Mouse (Mus musculus): ENCODE measurements around the gene Midn.
"Not testable (repeated sequence)": the region's sequence is repeated elsewhere in the genome, so short reads cannot be mapped to it uniquely, and the experiment has no call there.

Gene Midn

GRCm38 (mm10) chr10:80157141-80157929 is 9.3 kb downstream of the Midn start:
- in situ Hi-C loops (cut with MboI, MseI), result no loop called here

DNA sequence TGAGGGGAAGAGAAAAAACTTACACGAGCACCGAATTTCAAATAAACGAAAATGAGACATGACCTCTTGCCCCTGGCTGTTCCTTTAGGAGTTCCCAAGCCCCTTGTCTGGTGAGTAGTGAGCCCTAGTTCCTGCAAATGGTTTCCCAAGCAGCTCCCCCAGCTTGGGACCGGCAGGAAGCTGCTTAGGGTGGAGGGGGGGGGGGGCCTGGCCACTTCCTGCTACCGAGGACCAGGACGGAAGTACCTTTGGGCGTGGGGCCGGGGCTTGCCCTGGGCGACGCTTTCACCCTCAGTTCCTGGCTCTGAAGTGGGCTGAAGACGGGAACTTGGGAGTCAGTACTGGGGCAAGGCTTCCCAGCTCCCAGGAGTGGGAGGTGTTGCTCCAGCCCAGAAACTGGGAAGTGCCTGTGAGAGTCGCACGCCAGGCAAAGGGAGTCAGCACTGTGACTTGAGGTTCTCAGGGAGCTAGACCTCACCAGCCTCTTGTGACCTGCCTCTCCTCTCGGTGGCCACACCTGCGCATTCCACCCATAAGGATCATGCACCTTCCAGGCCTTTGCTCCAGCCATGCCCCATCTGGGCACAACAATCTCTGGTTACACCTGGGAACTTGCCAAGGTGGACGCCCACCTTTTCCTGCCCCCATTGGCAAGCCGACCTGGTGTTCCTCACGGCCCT is 10.4 kb downstream of the Midn start:
- in situ Hi-C loops (cut with MboI, MseI), result no loop called here

DNA sequence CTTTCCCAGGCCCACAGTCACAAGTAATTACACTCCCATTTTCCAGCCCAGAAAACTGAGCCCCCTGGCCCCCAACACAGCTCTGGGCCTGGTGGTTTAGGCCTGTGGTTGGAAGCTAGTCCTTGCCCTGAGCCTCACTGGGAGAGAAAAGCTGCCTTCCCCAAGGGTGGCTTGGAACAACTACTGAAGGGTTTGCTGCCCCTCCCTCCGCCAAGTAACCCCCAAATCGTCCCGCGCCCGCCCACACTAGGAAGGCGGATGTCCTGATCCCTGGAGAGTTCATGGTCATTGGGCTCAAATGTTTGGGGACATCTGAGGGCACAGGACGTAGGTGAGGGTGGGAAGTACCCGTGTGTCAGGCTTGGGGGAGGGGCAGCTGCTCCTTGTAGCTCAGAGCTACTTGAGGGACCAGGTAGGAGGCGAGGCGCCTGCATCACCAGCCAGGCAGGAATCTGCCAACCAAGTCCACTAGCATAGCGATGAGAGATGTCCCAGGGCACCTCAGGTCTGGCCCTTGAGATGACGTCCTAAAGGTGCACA is 11.0 kb downstream of the Midn start:
- in situ Hi-C loops (cut with MboI, MseI), result no loop called here

DNA sequence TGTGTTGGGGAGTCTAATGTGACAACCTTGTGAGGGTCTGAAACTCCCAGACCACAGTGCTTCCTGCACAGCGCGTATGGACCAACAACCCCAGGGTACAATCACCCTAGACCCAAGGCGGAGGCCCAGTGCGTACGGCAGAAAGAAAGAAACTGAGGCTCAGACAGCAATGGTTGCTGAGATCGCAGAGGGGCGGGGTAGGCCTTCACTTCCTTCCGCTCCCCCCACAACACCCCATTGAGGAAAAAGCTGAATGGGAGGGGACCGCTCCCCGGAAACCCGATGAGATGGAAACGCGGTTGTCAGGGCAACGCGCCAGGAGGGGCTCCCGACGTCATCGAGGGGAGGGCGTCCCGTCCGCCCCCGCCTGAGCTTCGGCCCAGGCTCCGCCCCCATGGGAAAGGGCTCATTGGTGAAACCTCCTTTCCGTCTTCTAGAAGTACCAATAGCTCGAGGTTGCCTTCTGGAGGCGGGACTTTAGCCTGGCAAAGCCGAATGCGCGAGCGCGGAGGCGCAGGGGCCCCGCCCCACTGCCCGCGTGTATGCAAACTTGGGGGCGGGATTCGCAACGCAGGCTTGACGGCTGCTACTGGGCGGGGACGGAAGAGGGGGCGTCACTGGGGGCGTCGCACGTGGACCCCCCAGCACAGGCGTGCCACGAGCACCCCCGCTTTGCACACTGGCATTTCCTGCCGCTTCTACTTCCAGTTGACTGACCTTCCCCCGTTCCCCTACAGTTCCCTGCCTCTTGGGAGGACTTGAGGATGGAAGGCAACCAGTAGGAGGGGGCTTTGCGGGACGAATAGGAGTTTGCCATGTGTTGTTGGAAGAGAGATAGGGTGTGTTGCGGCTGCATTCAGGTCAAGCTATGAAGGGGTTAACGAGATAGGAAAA is 11.7 kb downstream of the Midn start:
- in situ Hi-C loops (cut with MboI, MseI), result no loop called here

DNA sequence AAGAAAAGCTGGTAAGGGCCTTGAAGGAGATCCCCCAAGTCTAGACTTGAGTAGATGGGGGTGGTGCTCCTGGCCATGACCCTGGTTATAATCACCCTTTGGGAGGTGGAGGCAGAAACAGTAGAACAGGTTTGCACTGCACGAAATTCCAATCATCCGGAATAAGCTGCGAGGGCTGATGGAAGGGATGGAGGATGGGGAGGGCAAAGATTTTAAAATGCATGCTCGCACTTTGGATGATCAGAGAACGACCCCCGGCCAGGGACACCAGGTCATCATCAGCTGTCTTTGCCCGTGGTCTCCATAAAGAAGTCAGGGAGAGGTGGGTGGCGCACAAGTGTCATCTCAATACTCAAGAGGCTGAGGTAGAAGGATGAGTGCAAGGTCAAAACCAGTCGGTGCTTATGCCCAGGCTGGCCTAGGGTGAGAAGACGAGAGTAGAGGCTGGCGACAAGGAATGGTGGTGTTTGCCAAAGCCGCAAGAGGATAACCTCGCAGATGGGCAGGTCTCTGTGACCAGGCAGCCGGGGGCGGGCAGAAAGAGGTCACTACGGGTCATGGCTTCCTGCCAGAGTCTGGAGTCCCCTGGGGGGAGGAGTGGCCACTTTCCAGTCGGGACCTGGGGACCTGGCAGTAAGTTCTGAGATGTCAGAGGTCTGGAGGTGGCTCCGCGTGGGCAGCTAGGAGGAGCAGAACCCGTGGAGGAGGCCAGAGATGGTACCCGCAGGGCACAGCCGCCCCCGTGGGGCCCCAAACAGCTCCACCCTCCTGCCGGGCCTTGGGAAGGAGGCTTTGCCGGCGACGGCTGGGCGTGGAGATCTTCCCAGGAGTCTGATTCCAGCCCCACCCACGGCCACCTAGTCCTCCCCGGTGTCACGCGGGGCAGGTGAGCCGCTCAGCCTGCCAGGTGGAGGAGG is 12.6 kb downstream of the Midn start:
- in situ Hi-C loops (cut with MboI, MseI), result no loop called here

DNA sequence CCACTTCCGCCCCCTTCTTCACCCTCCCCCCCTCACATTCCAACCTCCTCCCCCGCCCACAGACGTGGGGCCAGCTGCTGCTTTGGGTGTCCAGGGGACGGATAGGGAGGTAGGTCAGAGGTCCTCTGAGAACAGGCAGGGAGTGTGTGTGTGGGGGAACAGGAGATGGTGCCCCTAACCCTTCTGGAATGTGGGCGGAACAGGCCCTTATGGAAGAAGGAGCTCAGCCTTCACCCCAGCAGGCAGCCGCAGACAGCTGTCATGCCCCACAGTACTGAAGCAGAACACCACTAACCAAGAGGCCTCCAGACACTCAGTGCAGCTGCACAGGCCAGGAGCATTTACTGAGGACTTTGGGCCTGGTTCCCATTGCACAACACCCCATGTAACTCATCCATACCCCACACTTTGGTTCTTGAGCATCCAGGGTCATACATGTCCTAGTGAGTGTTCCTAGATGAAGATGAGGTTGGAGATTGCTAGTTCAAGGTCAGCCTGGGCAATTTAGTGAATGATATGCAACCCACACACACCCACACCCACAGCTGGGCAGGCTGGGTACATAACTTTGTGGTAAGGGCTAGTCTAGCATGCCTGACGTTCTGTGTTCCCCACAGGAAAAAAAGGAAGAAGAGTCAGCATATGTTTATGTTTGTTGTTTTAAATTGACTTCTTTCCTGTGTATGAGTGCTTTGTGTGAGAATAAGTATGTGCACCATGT is 13.6 kb downstream of the Midn start:
- in situ Hi-C loops (cut with MboI, MseI), result no loop called here

DNA sequence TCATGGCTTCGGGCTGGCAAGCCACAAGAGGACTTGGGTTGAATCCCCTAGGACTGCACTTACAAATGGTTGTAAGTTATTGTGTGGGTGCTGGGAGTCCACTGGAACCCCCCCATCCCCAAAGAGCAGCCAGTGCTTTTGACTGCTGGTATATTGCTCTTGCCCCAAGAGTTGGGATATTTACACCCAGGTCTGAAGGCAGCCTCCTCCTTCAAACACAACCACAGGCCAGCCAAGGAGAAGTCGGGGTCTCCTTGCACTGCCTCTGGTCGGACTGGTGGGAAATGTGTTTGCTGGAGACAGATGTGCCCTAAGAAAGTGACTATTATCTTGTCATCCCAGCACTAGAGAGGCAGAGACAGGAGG is 14.2 kb downstream of the Midn start:
- in situ Hi-C loops (cut with MboI, MseI), result no loop called here

GRCm38 (mm10) chr10:80162716-80163299 is 14.7 kb downstream of the Midn start:
- in situ Hi-C loops (cut with MboI, MseI), result no loop called here

DNA sequence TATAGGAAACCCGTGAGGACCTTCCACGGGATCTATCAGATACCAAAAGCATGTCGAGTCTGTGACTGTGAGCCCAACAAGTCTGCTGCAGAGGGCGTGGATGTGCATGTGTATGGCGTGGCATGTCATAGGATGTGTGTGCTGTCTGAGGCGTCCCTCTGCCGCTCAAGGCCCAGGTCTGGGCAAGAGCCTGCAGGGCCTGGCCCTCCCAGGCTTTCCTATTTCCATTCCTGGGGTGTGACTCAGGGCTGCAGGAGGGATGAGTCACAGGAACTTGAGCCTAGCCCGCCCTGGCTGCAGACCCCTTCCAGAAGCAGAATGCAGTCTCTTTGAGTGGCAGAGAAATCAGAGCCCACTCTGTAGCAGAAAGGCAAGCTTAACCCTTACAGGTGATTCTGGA is 15.6 kb downstream of the Midn start:
- in situ Hi-C loops (cut with MboI, MseI), result no loop called here

DNA sequence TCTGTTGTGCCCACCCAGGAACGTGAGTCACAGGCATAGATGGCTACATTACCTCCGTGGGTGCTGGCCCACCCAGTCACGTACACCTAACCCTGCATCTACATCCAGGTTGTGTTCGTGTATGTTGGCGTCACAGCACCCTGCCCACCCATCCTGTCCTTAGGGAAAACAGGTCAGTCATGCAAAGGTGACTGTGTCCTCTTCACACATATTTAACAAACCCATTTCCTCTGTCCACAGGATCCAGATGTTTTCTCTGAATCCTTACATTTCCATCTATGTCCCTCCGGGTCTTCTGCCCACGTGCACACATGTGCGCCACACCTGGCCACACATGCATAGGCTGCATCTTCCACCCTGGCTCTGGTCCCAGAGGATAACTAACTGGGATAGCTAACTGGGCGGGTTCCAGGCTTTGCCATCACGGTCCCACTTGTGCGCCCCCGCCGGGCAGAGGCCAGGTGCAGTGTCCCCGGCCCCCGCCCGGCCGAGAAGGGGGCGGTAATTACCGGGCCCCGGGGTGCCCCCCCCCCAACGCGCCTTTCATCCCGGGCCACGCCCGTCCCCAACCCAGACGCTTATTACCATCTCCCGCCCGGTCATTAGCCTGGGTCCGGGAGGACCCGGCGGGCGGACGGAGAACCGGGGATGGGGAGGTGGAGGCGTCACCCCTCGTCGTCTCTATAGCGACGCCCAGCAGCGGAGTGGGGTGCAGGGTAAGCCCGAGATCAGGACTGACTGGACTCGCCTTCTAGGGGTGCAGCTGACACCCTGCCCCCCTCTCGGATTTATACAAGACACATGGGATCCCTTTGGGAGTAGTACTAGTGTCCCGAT is 16.3 kb downstream of the Midn start:
- in situ Hi-C loops (cut with MboI, MseI), result no loop called here

GRCm38 (mm10) chr10:80164998-80165344 is 16.9 kb downstream of the Midn start:
- in situ Hi-C loops (cut with MboI, MseI), result no loop called here

- in situ Hi-C loops (cut with MboI, MseI), result no loop called here
These were observed 17.5 kb downstream of the Midn start, which contains the start of gene Cirbp for GRCm38 (mm10) chr10:80165392-80166128. Gene Cirbp (plus strand): TSS chr10:80165985.

DNA sequence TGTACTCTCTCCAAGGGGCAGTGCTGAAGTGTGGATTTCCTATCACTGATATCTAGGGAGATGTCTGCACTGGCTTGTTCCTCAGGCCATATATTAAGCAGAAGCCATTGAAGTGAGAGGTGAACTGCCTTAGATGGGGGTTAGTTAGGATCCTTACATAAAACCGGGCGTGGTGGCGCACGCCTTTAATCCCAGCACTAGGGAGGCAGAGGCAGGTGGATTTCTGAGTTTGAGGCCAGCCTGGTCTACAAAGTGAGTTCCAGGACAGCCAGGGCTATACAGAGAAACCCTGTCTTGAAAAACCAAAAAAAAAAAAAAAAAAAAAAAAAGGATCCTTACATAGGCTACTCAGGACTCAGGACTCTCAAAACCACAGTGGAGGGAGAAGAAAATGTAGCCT is 18.1 kb downstream of the Midn start:
- in situ Hi-C loops (cut with MboI, MseI), result not testable (repeated sequence)

GRCm38 (mm10) chr10:80167460-80168037 is 19.5 kb downstream of the Midn start:
- in situ Hi-C loops (cut with MboI, MseI), result no loop called here

DNA sequence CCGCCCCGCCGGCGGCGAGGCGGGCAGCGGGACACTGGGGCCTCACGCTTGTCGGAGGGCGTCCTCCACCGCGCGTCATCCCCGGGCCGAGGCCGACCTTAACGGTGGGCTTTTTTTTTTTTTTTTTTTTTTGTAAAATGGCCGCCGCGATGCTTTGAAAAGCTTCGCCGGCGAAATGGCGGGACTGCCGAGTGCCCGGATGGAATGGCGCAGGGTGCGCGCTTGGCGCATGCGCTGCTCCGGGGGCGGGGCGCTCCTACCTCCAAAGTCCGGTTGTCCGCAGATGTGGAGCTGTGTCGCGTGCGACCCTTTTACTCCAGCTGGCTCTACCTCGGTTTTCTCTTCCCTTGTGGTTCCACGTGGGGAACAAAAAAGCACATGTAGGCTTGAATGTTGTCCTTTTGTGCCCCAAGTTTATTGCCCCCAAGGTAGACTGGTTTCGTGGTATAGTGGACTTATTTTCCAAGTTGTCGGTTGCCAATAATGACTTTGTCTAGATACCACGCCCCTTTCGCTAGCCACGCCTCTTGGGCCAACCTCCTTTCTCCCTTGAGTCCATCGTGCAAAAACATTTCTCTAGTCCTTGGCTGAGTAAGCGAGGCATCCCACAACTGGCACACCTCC is 20.1 kb downstream of the Midn start:
- in situ Hi-C loops (cut with MboI, MseI), result no loop called here

GRCm38 (mm10) chr10:80169070-80169469 is 21.0 kb downstream of the Midn start:
- in situ Hi-C loops (cut with MboI, MseI), result no loop called here

DNA sequence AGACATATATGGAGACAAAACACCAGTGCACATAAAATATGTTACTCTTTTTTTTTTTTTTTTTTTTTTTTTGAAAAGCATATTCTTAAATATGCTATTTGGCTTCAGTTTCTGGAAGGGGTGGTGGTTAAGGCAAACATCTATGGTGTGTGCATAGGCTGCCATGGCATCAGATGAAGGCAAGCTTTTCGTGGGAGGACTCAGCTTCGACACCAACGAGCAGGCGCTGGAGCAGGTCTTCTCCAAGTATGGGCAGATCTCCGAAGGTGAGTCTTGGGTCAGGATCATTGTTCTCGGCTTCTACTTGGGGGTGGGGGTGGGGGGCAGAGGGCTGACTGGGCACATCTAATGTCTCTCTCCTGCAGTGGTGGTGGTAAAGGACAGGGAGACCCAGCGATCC is 21.6 kb downstream of the Midn start:
- in situ Hi-C loops (cut with MboI, MseI), result no loop called here

DNA sequence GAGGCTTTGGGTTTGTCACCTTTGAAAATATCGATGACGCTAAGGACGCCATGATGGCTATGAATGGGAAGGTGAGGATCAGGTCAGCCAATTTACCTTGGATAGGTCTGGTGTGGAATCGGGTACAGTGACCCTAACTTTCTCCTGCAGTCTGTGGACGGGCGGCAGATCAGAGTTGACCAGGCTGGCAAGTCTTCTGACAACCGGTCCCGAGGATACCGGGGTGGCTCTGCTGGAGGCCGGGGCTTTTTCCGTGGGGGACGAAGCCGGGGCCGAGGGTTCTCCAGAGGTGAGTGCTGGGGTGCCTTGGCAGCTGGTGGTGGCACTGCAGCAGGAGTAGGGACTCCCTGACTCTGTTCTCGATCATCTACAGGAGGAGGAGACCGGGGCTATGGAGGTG is 22.0 kb downstream of the Midn start:
- in situ Hi-C loops (cut with MboI, MseI), result no loop called here

Measured in T-helper 1 cell (primary cell).